Mouse (Mus musculus) retina, postnatal 1 day (tissue): Measurements from ENCODE around the gene Luc7l2.
"Not testable (repeated sequence)": the region's sequence is repeated elsewhere in the genome, so short reads cannot be mapped to it uniquely, and the experiment has no call there.

Source experiments
- DNase-seq: peaks from one replicate; pipeline ENCODE4 v3.0.0-alpha.2; 2012

Gene Luc7l2

DNA sequence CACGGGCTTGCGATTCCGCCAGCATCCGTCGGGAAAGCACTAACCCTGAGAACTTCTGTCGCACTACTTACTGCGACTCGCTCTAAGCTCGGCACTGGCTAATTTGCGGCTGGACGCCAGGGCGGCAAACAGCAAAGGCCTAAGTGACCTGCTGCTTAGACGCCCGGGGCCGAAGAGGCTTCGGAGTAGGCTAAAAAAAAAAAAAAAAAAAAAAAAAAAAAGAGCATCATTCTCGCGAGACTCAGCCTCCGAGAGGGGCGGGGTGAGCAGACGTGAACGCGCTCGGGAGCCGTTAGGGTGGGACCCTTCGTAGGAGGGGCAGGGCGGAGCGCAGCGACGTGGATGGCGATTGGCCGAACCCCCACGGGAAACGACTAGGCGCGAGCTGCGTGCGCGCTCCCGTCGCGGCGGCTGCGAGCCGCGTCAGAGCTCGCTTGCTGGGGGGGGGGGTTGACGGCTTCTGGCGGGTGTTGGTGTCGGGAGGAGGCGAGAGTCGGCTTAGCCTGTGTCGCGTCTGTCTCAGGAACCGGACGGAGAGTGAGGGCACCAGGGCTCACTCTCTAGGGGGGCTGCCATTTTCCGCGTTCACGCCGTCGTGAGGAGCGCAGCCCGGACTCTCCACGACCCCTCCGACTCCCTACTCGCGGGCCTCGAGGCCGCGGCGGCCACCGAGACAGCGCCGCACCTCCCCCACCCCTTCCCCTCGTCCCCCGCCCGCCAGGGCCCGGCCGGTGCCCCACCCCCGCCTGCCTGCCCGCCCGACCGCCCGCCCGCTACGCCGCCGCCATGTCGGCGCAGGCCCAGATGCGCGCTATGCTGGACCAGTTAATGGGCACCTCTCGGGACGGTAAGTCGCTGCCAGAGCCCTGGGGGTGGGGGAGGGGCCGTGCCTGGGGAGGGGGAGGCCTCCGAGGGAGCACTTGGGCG, at the start of gene Luc7l2:
Gene Luc7l2, plus strand, starts transcription at position 273 of the 927 bp plus-strand sequence.
- peak; percentile 99 for DNase-seq

DNA sequence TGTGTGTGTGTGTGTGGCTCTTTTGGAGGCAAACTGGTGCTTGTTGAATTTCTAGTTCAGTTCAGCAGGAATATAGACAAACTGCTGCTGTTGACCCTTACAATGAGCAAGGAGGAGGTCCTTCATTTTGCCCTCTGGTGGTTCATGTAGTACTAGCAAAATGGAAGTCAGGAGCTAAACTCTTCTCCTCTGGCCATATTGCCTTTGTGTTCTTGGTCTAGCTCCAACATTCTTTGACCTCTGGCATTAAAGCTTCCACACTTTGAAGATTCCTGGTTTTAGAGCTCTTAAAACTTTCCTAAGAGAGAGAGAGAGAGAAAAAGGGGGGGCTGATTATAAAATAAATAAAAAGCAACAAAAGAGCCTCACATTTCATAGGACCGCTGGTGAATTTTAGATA, 39.0 kb upstream of the Luc7l2 start:
- no peak for DNase-seq

DNA sequence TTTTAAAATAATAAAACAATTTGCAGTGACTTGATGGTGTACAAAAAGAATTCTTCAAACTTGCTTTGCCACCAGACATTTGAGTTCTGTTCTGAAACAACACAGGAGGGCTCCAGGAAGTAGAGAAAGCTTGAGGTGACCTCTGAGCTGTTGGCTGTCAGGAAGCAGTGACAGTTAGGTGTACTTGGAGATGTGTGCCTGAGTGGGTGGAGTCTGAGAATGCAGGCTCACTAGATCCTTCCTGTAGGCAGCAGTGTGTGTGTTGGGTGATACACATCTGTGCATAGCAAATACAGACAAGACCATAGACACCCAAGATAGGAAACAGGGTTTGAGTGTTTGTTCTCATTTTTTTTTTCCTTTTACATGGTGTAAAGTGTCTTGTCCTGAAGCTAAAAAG, 38.3 kb upstream of the Luc7l2 start:
- DNase-seq, result no peak

DNA sequence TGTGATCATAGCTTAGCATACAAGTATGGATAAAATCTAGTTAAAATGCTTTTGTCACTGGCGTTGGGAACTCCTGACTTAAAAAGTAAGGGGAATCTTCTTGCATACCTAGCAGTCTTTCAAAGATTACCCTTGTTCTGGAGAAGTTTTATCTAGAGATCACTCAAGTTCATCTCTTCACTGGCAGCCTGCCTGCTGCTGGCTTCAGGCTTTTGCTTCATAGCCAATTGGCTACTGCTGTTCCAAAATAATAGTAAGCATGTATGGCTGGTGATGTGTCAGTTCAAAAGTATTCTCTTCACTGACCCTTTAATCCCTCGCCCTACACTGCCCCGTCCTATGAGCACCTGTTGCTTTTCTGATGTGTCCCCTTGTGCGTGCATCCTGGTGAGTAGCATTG, 35.9 kb upstream of the Luc7l2 start:
- DNase-seq, result no peak

DNA sequence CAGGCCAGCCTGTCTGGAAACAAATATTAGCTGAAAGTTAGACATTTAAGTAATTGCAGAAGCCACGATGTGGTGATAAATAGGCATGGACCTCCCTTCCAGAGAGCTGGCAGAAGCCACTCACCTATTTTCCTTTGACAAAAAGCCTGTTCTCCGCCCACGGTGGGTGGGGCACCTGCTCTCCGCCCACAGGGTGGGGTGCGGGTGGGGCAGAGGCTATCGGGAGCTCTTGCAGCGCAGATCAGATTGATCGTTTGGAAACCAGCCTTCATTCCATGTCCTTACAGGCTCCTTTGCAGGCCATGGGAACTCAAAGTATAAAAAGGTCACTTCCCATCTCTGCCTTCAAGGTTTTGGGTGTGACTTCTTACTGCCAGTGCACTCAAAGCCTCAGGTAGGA, 27.3 kb upstream of the Luc7l2 start:
- DNase-seq, result no peak

DNA sequence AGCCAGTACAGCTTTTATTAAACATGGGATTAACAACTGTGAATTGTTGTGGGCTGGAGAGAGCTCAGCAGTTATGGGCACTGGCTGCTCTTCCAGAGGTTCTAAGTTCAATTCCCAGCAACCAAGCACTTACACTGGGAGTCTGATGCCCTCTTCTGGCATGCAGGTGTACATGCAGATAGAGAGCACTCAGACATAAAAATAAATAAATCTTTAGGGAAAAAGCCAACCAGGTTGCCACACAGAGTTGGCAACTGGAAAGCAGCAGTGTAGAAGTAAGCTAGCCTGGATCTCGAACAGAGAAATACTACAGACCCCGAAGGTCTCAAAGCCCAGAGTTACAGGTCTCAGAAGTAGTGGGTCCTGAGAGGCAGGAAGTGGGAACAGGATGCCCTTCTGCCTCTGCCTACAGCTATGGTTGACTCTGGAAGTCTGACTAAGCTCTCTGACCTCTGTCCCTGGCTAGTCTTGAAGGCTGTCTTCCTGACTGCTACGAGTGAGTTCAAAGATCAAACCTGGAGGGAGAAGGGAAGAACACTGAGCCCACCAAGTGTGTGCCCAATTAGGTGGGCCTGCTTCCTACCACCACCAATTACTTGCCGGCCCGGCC, 19.8 kb upstream of the Luc7l2 start:
- peak; percentile 58 for DNase-seq

DNA sequence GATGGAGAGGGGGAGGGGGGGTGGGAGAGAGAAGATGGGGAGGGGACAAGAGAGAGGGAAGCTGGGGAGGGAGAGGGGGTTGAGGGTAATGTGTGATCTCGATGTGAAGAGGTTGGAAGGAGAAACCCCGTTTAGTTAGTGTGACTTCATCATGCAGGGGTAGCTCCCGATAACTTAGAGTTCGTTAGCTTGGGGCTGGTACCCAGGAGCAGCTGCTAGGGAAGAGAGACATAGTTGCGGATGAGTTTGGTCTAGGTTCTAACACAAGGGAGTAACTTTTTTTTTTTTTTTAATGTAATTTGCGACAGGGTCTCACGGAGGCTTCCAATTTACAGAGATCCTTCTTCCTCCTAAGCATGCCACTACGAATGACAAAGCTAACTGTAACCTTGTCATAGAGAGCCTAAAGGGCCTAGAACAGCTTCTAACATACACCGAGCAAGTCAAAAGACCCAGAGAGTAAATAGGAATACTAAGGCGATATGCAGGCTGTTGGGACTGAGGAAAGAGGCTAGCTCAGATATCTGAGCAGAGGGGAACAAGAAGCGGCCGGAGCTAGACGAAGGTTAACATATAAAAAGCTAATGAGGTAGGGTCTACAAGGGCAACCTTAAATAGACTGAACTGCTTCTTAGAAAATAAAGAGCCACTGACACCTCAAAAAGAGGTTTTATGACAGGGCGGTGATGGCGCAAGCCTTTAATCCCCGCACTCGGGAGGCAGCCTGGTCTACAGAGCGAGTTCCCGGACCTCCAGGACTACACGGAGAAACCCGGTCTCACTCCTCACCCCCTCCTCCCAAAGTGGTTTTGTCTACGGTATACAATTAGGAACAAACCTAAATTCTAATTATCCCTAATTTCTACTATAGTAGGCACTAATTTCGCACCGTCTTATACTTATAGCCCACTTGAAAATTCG, 18.4 kb upstream of the Luc7l2 start:
- peak; percentile 26 for DNase-seq

DNA sequence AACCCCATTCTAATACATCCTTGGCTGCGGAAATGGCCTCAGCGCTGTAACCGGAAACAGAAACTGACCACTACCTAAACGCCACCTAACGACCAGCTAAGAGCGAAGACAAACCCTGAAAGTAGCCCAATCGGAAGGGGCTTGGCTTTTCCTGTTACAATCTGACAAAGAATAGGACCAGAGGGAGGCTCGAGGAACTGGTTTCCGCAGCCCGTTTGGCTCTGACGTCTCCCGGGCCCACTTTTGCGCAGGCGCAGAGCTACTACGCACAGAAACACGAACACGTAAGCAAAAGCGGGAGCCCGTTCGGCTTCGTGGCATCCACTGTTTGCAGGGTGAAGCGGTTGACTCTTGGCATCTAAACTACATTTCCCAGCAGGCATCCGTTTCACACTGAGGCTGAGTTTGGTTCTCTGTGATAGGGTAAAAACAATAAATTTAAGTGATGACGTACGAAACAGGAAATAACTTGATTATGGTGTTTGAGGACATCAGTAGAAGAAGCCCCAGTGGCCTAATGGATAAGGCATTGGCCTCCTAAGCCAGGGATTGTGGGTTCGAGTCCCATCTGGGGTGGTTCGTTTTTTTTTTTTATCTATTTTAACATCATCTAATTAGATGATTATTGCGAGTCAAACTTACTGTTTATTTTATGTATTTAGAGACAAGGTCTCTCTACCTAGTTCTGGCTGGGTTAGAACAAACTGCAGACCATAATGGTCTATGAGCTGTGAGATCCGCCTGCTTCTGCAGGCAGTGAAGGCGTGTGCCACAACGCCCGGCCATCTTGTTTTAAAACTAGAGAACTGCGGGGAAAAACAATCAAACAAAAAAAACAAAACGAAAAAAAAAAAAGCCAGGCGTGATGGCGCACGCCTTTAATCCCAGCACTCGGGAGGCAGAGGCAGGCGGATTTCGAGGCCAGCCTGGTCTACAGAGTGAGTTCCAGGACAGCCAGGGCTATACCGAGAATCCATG, 17.4 kb upstream of the Luc7l2 start, which contains the start of gene Fmc1:
Gene Fmc1, plus strand, starts transcription at position 75 of the 978 bp plus-strand sequence.
- peak; percentile 100 for DNase-seq

DNA sequence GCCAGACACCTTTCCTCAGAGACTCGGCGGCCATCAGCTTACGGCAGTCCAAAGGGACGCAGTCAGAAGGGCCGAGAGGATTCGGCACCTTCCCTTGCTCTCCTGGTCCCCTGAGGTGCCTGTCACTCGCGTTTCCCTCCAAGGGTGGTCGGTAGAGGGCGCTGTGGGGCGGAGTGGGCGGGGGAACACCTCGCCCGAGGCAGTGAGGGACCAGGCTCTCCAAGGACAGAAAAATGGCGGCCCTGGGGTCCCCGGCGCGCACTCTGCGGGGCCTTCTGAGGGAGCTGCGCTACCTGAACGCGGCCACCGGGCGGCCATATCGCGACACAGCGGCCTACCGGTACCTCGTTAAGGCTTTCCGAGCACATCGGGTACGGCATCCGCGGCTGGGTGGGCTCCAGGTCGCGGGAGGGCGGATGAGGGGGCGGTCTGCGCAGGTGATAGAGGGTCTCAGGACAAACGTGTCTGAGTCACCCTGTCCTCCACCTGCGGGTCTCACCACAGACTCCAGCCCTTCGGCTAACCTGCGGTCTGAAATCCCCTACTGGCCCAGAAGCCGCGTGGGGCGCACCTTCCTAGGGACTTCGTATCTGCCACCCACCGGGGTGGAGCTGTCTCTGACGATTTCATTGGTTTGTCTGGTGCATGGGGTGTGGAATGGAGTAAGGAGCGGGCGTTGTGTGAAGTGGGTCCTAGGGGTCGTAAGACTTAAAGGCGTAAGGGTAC, 16.3 kb upstream of the Luc7l2 start:
- peak; percentile 97 for DNase-seq

DNA sequence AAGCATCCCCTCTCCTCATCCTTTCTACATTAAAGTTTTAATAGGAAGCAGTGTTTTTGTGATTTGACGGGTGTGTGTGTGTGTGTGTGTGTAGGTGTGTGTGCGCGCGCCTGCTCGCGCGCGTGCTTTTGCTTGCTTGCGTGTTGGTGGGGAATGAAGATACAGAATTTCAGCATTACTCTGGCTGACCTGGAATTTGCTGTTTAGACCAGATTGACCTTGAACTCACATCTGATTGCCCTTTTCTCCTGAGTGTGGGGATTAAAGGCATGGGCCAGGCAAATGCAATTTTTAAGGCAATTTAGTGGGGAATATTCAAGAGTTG, 15.8 kb upstream of the Luc7l2 start:
- DNase-seq, result no peak

DNA sequence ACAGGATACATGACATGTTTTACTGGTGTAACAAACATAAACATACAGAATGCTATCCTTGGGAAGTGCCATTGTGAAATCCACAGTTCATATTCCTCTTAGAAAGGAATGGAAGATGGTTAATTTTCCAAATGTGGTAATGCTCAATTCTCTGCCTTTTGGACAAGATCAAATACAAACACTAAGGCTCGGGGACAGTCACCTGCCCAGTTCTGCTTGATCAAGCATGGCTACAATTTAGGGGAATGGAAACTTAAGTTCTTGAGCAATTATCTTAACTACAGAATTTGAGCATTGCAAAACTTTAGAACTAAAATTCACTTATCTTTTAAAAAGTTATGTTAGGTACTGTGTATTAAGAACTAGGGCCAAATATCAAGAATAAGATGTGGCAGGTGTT, 15.3 kb upstream of the Luc7l2 start:
- DNase-seq, result no peak

DNA sequence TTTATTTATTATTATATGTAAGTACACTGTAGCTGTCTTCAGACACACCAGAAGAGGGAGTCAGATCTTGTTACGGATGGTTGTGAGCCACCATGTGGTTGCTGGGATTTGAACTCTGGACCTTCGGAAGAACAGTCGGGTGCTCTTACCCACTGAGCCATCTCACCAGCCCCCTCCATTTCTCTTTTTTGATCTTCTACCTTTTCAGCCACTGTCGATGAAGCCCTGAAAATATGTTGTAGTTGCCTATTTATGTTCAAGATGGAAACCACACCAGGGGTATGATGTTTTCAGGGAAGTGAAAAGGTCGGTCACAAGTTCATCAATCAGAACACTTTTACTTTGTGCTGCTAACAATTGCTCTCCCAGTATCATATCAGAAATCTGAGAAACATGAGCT, 7.0 kb upstream of the Luc7l2 start:
- DNase-seq, result not testable (repeated sequence)

DNA sequence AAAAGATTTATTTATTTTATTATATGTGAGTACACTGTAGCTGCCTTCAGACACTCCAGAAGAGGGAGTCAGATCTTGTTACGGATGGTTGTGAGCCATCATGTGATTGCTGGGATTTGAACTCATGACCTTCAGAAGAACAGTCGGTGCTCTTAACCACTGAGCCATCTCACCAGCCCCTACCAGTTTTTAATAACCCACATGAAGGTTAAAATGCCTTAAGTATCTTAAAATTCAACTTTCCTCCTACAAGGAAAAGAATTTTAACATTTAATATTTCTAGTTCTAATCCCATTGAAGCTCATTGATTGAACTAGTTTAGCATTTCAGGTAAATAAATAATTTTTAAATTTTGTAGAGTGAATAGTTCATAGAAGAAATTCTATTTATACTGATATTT, 4.1 kb upstream of the Luc7l2 start:
- not testable (repeated sequence) for DNase-seq

DNA sequence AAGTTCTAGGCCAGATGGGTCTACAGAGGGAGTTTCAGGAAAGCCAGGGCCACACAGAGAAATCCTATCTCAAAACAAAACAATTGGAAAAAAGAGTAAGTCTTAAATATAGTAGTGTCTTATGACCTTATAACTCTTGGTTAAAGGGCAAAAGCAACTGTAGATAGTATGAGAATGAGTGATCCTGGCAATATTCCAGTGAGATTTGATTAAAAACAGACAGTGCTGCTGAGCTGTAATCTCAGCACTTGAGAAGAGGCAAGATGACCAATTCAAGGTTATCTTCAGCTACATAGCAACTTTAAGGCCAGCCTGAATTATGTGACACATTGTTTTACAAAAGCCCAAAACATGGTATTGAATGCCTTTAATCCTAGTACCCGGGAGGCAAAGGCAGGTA, 3.4 kb upstream of the Luc7l2 start:
- DNase-seq, result no peak

DNA sequence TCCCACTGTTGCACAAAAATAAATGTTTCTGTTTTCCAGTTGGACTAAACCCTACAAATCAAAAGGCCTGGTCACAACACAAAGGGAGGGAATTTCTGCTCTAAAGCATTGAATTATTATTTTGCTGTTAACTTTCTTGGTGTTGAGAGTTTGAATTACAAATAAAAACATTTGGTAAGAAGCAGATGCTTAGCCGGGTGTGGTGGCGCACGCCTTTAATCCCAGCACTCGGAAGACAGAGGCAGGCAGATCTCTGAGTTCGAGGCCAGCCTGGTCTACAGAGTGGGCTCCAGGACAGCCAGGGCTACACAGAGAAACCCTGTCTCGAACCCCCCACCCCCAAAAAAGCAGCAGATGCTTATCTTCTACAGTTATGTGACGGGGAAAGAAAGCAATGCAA, 2.5 kb upstream of the Luc7l2 start:
- DNase-seq, result not testable (repeated sequence)

DNA sequence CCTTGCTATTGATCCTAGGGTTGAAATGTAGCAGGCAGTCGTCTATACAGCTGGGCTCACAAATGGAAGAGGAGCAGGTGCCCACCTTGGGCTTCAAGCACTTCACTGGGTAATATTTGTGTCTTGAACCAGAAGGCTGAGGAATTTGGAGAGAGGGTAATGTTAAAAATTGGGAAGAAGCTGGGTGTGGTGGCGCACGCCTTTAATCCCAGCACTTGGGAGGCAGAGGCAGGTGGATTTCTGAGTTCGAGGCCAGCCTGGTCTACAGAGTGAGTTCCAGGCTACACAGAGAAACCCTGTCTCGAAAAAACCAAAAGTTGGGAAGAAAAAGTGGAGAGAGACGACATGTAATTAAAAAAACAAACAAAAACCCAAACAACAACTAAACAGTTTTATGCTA, 1.3 kb upstream of the Luc7l2 start:
- DNase-seq, result not testable (repeated sequence)

DNA sequence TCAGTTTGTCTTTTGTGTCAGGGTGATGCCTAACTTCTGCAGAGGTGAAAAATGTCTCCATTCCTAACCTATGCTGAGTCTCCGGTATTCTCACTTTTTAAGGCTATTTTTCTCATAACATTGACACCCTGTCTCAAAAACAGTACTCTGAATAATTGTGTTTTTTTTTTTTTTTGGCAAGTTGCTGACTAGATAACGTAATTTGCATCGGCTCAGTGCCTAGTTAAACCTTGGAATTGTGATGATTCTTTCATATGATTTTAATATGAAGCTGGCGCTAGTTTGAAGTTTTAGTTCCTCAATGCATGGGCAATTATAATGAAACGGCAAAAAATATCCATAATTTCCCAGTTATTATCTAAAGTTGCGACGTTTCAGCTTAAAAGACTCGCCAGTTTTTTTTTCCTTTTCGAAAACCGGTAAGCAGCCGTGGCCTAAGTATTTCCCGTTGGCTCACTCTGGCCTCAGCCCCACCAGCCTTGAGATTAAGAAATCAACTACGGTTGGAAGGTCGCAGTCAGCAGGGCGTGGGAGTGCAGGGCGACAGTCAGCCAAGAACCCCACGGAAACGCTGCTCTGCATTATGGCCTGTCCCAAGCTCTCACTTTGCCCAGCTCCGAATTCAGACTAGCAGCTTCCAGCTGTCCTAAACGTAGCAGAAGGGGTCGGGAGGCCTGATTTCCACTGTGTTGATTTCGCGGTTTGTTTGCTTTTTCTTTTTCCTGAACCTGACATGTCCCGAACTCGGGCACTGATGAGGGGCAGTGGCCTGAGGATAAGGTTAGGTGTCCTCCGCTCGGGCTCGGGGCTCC, 678 bp upstream of the Luc7l2 start:
- DNase-seq, result no peak

DNA sequence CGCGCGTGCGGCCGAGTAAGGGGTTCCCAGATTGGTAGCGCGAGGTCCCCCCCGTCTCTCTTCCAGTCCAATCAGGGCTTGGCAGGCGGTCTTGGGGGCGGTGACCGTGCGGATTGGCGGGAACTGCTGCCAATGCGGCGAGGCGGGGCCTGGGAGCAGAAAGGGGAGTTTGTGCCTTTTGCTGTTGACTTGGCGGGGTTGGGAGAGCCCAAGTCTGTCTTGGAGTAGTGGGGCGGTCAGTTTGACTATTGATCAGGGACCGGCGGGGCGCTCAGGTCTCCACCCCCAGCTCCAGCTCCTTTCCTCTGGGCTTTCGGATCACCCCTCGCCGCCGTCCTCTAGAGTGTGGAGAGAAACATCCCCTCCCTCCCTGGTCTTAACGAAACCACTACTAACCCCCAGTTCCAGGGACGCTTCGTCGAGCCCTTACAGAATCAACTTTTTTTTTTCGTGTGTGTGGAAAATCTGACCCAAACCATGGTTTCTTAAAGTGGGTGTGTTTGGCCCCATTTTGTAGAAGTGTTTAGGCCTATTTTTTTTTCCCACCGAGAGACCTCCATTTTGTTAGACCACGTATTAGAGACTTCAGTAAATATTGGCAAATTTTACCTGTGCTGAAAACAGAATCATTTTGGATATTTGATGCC, 978 bp downstream of the Luc7l2 start:
- peak; percentile 98 for DNase-seq

DNA sequence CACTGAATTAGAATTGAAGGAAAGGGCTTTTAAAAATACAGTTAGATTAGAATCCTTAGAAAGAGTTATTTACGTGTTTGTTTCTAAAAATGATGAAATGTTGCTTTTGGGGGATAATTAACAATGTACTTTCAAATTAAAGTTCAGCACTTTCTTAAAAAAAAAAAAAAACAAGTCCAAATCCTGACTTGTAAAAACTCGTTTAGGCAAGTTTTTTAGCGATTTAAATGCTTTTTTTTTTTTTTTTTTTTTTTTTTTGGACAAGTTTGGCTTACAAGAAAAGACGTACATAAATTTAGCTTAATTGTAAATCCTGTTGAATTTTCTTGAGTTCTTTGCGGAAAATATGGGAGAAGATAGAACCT, 1.5 kb downstream of the Luc7l2 start:
- no peak for DNase-seq

DNA sequence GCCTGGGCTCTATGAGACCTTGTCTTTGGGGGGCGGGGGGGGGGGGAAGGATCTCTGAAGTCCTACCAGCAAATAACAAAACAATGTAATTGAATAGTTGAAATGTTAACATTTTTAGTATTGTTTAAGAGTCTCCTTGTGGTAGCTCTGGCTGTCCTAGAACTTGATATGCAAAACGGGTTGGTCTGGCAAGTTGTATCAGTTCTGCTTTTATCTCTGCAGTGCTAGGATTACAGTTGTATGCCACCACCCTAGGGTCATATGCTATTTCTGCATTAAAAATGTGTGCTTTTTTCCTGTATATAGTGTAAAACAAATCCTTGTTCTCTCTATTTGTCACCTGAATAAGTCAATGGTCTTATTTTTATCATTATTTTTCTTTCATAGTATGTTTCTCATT, 25.0 kb downstream of the Luc7l2 start:
- DNase-seq, result no peak
